Mouse (Mus musculus): Measurements from ENCODE around the gene Sned1. TPM values are rescaled to one million over a fixed set of nuclear protein-coding genes. Genes with fewer than 3 reads are reported as not detected.

The Sned1 gene
- polyA plus RNA-seq, 1 experiment from 2014 or later = 0.25 TPM

DNA sequence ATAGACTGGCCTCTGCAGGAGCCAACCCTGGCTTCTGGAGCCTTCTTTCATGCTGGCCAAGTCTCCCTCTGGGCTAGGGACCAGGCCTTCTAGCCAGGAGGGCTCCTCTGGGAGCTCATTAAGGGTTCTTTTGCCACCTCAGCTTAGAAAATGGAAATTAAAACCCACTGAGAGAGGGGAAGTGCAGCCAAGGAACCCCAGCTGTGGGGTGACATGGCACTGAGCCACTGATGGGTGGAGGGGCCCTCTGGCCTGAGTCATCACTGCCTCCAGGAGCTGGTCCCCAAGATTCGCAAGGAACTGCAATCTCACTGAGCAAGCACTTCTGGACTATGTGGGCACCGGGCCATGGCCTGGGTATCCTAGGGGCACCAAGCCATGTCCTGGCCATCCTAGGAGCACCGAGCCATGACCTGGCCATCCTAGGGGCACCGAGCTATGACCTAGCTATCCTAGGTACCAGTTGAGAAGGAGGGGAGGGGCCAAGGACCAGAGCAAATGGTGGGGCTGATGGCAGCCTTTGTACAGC, 28.0 kb upstream of the Sned1 start:
- no peaks in the 10 kb centered on the region for H3K36me3 ChIP-seq (replicated peaks; ENCODE audit: insufficient read depth, low read length)
- no peak overlapping the region for H3K27ac ChIP-seq (ENCODE audit: low read depth)
- no peaks in the 10 kb centered on the region for H3K9me3 ChIP-seq (ENCODE audit: low read length)
- TF ChIP-seq CTCF (IDR thresholded peaks at IDR 0.05; ENCODE audit: low read depth) = no peak
- TF ChIP-seq EP300 (IDR thresholded peaks at IDR 0.05; ENCODE audit: low read depth) = no peak
- H3K4me1 ChIP-seq (ENCODE audit: insufficient read depth) = no peaks in the 10 kb centered on the region
- ATAC-seq (no peak), DNase-seq (no peak)
- H3K27me3 ChIP-seq (ENCODE audit: insufficient read depth, low read length) = no peaks in the 10 kb centered on the region
- 74% methylated on average over 4 of the region's 4 CpGs for WGBS (ENCODE audit: insufficient replicate concordance)
- no peak overlapping the region for H3K9ac ChIP-seq (replicated peaks)
- no peak overlapping the region for H3K4me2 ChIP-seq (ENCODE audit: low read depth, low read length)
- H3K4me3 ChIP-seq (ENCODE audit: low read depth, low read length) = no peak overlapping the region

DNA sequence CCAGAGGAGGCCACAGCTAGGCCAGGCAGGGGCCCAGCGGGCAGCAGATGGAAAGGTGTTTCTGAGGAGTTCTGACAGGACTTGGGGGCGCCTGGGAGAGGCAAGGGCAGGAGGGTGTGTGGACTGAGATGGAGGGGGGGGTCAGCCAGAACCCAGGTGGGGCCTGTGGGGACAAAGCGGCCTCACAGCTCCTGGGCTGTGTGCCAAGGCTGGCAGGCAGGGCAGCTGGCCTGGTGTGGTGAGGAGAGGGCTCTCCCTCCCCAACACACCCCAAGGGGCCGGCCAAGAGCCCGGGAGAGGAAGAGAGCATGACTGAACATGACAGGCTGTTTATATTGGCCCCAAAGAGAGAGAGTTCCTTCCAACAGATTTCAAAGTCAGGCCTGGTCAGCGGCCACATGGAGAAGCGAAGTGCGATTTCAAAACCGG, 25.4 kb upstream of the Sned1 start:
- no peak for ATAC-seq
- no peaks in the 10 kb centered on the region for H3K27me3 ChIP-seq (ENCODE audit: insufficient read depth, low read length)
- H3K4me2 ChIP-seq (ENCODE audit: low read depth, low read length) = no peak overlapping the region
- H3K27ac ChIP-seq (ENCODE audit: low read depth) = no peak overlapping the region
- H3K36me3 ChIP-seq (replicated peaks; ENCODE audit: insufficient read depth, low read length) = no peaks in the 10 kb centered on the region
- TF ChIP-seq CTCF (IDR thresholded peaks at IDR 0.05; ENCODE audit: low read depth) (no peak), EP300 (IDR thresholded peaks at IDR 0.05; ENCODE audit: low read depth) (no peak)
- H3K9me3 ChIP-seq (ENCODE audit: low read length) = no peaks in the 10 kb centered on the region
- 52% methylated on average over 9 of the region's 9 CpGs for WGBS (ENCODE audit: insufficient replicate concordance)
- H3K4me1 ChIP-seq (ENCODE audit: insufficient read depth) = no peaks in the 10 kb centered on the region
- H3K9ac ChIP-seq (replicated peaks) = no peak overlapping the region
- no peak overlapping the region for H3K4me3 ChIP-seq (ENCODE audit: low read depth, low read length)
- DNase-seq = no peak

DNA sequence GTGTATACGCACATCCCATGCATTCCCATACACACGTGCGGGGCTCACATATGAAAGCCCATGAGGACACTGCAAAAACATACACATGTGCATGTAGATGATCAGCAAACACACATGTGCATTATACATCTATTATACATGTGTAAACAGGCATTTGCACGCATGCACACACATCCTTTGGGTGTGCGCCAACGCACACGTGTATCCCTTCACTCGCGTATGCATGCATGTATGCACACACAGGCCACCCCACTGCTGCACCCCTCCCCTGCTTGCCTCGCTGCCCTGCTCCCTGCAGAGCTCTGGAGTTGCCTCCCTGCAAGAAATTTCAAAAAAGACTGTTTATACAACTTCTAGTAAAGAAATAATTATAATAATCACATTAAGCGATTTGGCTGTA, 24.6 kb upstream of the Sned1 start:
- Histone ChIP-seq H3K9ac (replicated peaks) (no peak overlapping the region), H3K4me3 (ENCODE audit: low read depth, low read length) (no peak overlapping the region), H3K27ac (ENCODE audit: low read depth) (no peak overlapping the region), H3K4me1 (ENCODE audit: insufficient read depth) (no peaks in the 10 kb centered on the region), H3K4me2 (ENCODE audit: low read depth, low read length) (no peak overlapping the region), H3K9me3 (ENCODE audit: low read length) (no peaks in the 10 kb centered on the region), H3K27me3 (ENCODE audit: insufficient read depth, low read length) (no peaks in the 10 kb centered on the region), H3K36me3 (replicated peaks; ENCODE audit: insufficient read depth, low read length) (no peaks in the 10 kb centered on the region)
- no peak for DNase-seq
- 84% methylated on average over 11 of the region's 11 CpGs for WGBS (ENCODE audit: insufficient replicate concordance)
- ATAC-seq = no peak
- TF ChIP-seq EP300 (IDR thresholded peaks at IDR 0.05; ENCODE audit: low read depth) = no peak
- no peak for TF ChIP-seq CTCF (IDR thresholded peaks at IDR 0.05; ENCODE audit: low read depth)

DNA sequence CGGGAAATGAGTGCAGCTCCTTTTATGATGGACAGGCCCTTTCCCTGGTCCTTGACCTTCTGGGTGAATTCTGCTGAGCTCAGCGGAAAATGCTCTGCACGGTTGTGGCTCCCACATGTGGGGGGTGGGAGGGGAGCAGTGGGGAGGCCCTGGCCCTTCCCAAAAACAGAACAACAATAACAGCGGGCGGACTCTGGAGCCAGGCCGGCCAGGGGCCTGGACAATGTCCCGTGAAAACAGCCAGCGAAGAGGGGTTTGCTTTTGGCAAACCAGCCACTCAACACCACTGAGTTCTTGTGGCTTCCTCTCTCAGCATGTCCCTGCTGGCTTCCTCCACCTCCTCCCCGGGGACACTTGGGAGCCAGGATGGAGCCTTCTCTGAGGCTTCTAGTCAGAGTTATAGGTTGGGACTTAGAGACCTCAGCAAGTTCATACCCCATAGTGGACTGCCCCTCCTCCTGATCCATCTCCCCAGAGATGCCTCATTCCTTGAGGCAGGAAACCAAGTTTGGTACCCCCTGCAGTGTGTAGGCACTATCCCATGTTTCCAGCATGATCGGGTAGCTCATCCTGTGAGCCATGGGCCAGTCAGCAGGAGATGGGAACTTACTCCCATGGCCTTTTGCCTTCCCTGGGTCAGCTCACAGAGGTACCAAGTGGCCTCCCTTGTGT, 24.0 kb upstream of the Sned1 start:
- H3K4me2 ChIP-seq (ENCODE audit: low read depth, low read length) = no peak overlapping the region
- no peak for DNase-seq
- H3K4me3 ChIP-seq (ENCODE audit: low read depth, low read length) = no peak overlapping the region
- no peaks in the 10 kb centered on the region for H3K27me3 ChIP-seq (ENCODE audit: insufficient read depth, low read length)
- no peaks in the 10 kb centered on the region for H3K9me3 ChIP-seq (ENCODE audit: low read length)
- 58% methylated on average over 10 of the region's 10 CpGs for WGBS (ENCODE audit: insufficient replicate concordance)
- TF ChIP-seq EP300 (IDR thresholded peaks at IDR 0.05; ENCODE audit: low read depth) (no peak), CTCF (IDR thresholded peaks at IDR 0.05; ENCODE audit: low read depth) (no peak)
- H3K36me3 ChIP-seq (replicated peaks; ENCODE audit: insufficient read depth, low read length) = no peaks in the 10 kb centered on the region
- no peak overlapping the region for H3K9ac ChIP-seq (replicated peaks)
- no peak overlapping the region for H3K27ac ChIP-seq (ENCODE audit: low read depth)
- no peak for ATAC-seq
- no peaks in the 10 kb centered on the region for H3K4me1 ChIP-seq (ENCODE audit: insufficient read depth)

DNA sequence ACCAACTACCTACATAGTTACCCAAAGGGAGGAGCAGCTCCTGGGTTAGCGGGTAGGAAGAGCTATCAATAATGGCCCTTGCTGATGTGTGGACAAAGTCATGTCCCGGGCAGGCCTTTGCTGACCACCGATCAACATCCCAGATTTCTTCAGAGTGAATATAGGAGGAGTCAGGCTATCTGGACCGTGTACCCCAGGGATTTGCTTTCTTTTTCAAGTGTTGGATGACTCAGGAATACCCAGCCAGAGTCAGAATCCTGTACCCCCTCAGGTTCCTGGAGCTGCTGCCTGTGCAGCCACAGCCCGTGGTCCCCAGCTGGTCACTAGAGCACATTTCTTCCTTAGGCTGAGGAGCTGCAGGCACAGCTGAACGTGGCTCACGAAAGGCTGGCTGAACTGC, 23.2 kb upstream of the Sned1 start:
- H3K9ac ChIP-seq (replicated peaks) = no peak overlapping the region
- no peak overlapping the region for H3K4me3 ChIP-seq (ENCODE audit: low read depth, low read length)
- no peak overlapping the region for H3K4me2 ChIP-seq (ENCODE audit: low read depth, low read length)
- ATAC-seq (no peak), DNase-seq (no peak)
- H3K27ac ChIP-seq (ENCODE audit: low read depth) = no peak overlapping the region
- 73% methylated on average over 7 of the region's 7 CpGs for WGBS (ENCODE audit: insufficient replicate concordance)
- TF ChIP-seq EP300 (IDR thresholded peaks at IDR 0.05; ENCODE audit: low read depth) (no peak), CTCF (IDR thresholded peaks at IDR 0.05; ENCODE audit: low read depth) (no peak)
- H3K4me1 ChIP-seq (ENCODE audit: insufficient read depth) = no peaks in the 10 kb centered on the region
- H3K9me3 ChIP-seq (ENCODE audit: low read length) = no peaks in the 10 kb centered on the region
- H3K27me3 ChIP-seq (ENCODE audit: insufficient read depth, low read length) = no peaks in the 10 kb centered on the region
- H3K36me3 ChIP-seq (replicated peaks; ENCODE audit: insufficient read depth, low read length) = no peaks in the 10 kb centered on the region

DNA sequence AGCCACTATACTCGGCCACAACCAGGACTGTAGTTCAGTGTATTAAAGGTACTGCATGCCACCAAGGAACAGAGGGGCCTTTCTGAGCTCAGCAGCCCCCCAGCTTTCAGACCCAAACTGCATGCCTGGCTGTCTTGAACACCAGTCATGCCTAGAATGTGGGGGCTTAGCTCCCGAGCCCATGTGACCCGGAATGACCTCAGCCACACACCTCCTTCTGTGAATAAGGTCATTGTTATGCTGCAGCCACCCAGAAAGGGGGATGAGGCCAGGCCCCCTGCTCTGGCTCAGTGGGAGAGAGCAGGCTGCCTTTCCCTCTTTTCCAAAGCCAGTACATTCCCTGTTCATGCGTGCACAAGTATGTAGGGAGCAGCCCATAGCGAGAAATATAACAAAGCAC, 21.0 kb upstream of the Sned1 start:
- TF ChIP-seq CTCF (IDR thresholded peaks at IDR 0.05; ENCODE audit: low read depth) = no peak
- TF ChIP-seq EP300 (IDR thresholded peaks at IDR 0.05; ENCODE audit: low read depth) = no peak
- no peak overlapping the region for H3K27ac ChIP-seq (ENCODE audit: low read depth)
- 62% methylated on average over 5 of the region's 5 CpGs for WGBS (ENCODE audit: insufficient replicate concordance)
- no peaks in the 10 kb centered on the region for H3K36me3 ChIP-seq (replicated peaks; ENCODE audit: insufficient read depth, low read length)
- no peak for ATAC-seq
- no peaks in the 10 kb centered on the region for H3K4me1 ChIP-seq (ENCODE audit: insufficient read depth)
- H3K4me2 ChIP-seq (ENCODE audit: low read depth, low read length) = no peak overlapping the region
- DNase-seq = no peak
- no peak overlapping the region for H3K4me3 ChIP-seq (ENCODE audit: low read depth, low read length)
- H3K27me3 ChIP-seq (ENCODE audit: insufficient read depth, low read length) = no peaks in the 10 kb centered on the region
- H3K9ac ChIP-seq (replicated peaks) = no peak overlapping the region
- H3K9me3 ChIP-seq (ENCODE audit: low read length) = no peaks in the 10 kb centered on the region

Data from liver, postnatal 0 days (tissue).